Mouse (Mus musculus): Measurements from ENCODE around the gene Hk1. TPM values are rescaled to one million over a fixed set of nuclear protein-coding genes. Genes with fewer than 3 reads are reported as not detected.

Hk1 gene
- polyA plus RNA-seq, 1 experiment from 2014 or later = 44.7 TPM

DNA sequence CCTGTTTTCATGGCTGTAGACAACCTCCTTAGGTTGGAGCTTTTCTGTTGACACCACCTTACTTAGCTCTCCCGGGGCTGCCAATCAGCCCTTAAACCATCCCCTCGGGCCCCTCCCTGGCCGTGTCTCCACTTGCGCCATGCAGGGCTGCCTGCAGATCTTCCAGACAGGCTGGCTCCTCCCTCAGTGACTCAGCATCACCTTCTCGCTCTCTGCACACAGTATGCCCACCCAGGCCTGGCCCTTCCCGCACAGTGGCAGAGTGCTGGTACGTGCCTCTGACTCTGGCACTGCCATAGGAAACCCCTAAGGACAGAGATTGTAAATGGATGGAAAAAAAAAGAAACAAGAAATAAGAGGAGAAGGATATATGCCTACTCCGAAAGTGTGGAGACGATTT, 96.9 kb downstream of the Hk1 start:
- Histone ChIP-seq H3K4me1 (no peaks in the 10 kb centered on the region), H3K27me3 (no peaks in the 10 kb centered on the region), H3K36me3 (peaks cover 75% of the 10 kb centered on the region), H3K4me2 (replicated peaks) (no peak overlapping the region), H3K4me3 (no peak overlapping the region), H3K27ac (no peak overlapping the region), H3K9me3 (no peaks in the 10 kb centered on the region), H3K9ac (no peak overlapping the region)
- no peak for ATAC-seq (ENCODE audit: low FRiP score, low read depth)
- WGBS = 51% methylated on average over 9 of the region's 9 CpGs

DNA sequence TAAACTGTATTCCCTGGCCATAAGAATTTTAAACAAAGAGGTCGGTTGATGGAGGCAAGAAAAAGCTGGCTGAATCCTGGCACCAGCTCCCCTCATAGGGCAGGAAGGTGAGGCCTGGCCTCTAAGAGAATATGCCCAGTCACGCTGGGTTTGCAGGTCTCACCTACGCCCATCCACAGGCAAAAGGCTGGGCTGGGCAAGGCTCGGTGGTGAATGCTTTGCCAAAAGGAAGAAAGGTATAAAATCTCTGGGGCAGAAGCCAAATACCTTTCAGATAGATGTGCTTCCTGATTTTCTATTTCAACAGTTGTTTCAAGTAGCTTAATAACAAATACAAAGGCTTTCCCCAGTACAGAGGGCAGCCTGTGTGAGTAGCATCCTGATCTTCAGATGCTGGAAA, 100.0 kb downstream of the Hk1 start:
- H3K4me1 ChIP-seq = no peaks in the 10 kb centered on the region
- ATAC-seq (ENCODE audit: low FRiP score, low read depth) = no peak
- peaks cover 66% of the 10 kb centered on the region for H3K36me3 ChIP-seq
- H3K27me3 ChIP-seq = no peaks in the 10 kb centered on the region
- H3K9ac ChIP-seq = no peak overlapping the region
- no peak overlapping the region; the same call in 1 of the 2 replicates for H3K27ac ChIP-seq
- H3K9me3 ChIP-seq = no peaks in the 10 kb centered on the region
- 84% methylated on average over 4 of the region's 4 CpGs for WGBS
- H3K4me2 ChIP-seq (replicated peaks) = no peak overlapping the region
- H3K4me3 ChIP-seq = no peak overlapping the region

DNA sequence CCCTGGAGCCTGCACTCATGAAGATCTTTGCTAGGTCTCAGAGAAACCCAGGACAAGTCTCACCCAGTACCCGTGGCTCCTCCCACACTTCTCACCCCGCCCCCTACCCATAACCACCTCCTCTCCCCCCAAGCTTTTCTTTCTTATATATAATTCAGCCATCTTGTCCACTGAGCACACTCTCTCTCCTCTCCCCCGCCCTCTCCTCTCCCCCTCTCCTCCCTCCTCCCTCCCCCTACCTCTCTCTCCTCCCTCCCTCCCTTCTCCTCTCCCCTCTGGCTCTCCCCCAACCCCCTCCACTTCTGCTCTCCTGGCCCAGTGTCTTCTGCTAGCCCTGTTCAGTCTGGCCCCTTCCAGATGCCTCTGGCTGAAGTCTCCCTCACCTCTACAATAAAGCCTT, 100.6 kb downstream of the Hk1 start:
- Histone ChIP-seq H3K27ac (peak overlapping the region; percentile 6; the same call in 1 of the 2 replicates), H3K9ac (no peak overlapping the region), H3K27me3 (no peaks in the 10 kb centered on the region), H3K9me3 (no peaks in the 10 kb centered on the region), H3K4me3 (no peak overlapping the region), H3K4me1 (no peaks in the 10 kb centered on the region), H3K4me2 (replicated peaks) (no peak overlapping the region), H3K36me3 (peaks cover 66% of the 10 kb centered on the region)
- ATAC-seq (ENCODE audit: low FRiP score, low read depth) = no peak
- 66% methylated on average over 3 of the region's 3 CpGs for WGBS

DNA sequence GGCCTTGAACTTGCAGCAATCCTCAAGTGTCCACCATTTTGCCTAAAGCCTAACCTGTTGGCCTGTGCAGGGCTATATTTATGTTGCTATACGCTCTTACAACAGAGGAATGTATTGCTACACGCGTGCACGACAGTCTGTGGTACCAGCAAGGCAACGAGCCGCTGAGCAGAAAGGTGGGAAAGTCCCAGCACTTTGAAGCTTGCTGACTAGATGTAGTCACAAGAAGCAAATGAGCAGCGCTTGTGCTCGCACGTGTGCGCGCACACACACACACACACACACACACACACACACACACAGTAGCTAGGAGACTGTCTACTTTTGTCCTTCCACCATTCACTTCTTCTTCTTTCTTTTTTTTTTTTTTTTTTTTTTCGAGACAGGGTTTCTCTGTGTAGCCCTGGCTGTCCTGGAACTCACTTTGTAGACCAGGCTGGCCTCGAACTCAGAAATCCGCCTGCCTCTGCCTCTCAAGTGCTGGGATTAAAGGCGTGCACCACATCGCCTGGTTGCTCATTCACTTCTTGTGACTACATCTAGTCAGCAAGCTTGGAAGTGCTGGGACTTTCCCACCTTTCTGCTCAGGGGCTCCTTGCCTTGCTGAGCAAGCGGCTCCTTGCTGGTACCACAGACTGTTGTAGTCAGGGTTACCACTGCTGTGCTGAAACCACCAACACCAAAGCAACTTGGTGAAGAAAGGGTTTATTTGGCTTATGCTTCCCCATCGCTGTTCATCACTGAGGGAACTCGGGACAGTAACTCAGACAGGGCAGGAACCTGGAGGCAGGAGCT, 102.0 kb downstream of the Hk1 start:
- WGBS = 94% methylated on average over 18 of the region's 19 CpGs
- H3K36me3 ChIP-seq = peaks cover 60% of the 10 kb centered on the region

DNA sequence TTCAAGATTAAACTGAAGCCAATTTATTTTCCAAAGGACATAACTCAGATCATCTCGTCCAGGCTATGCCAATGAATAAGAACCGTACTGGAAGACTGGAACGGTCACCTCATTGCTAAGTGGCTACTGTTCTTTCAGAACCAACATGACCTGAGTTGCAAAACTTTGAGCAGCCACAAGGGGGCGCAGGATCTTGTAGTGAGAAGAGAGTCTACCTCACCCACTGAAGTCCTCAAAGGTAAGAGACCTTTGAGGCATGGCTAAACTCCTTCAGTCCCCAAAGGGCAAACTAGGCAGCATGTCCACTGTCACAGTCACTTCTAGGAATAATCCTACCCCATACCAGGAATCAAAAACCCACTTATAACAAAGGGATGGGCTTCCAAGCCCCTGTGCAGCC, 104.5 kb downstream of the Hk1 start:
- ATAC-seq (ENCODE audit: low FRiP score, low read depth) = no peak
- Histone ChIP-seq H3K27ac (no peak overlapping the region), H3K4me1 (no peaks in the 10 kb centered on the region), H3K4me2 (replicated peaks) (no peak overlapping the region), H3K36me3 (peaks cover 54% of the 10 kb centered on the region), H3K4me3 (no peak overlapping the region), H3K27me3 (no peaks in the 10 kb centered on the region), H3K9me3 (no peaks in the 10 kb centered on the region), H3K9ac (no peak overlapping the region)
- 31% methylated on average over 4 of the region's 4 CpGs for WGBS

More for the DNA sequence above, 102.0 kb downstream of the Hk1 start:
- Histone ChIP-seq H3K27ac (no peak overlapping the region), H3K9ac (no peak overlapping the region), H3K9me3 (no peaks in the 10 kb centered on the region), H3K4me1 (no peaks in the 10 kb centered on the region), H3K27me3 (no peaks in the 10 kb centered on the region), H3K4me3 (no peak overlapping the region), H3K4me2 (replicated peaks) (no peak overlapping the region)
- ATAC-seq (ENCODE audit: low FRiP score, low read depth) = no peak

DNA sequence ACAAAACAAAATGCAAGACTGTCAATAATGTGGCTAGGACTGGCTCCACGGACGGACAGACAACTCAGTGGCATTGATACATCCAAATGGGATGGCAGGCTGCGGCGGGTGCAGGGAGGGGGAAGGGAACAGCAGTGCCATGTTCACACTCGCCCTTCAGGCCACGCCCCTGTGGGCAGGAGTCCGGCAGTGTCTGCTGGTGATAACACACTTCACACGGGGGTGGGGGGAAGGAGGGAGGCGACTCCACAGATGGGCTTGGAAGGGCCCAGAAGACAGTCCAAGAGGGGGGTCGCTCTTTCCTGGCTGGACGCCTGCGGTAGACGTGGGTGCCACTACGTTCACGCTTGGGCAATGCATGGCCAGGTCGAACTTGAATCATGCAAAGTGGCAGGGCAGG, 110.4 kb downstream of the Hk1 start:
- Histone ChIP-seq H3K4me2 (replicated peaks) (no peak overlapping the region), H3K9me3 (no peaks in the 10 kb centered on the region), H3K9ac (no peak overlapping the region), H3K27me3 (no peaks in the 10 kb centered on the region), H3K36me3 (peaks cover 46% of the 10 kb centered on the region), H3K27ac (no peak overlapping the region), H3K4me1 (0 out of 2 replicates have a peak, but pooled peaks cover 5% of the 10 kb centered on the region), H3K4me3 (no peak overlapping the region)
- no peak for ATAC-seq (ENCODE audit: low FRiP score, low read depth)
- WGBS = 84% methylated on average over 16 of the region's 16 CpGs

DNA sequence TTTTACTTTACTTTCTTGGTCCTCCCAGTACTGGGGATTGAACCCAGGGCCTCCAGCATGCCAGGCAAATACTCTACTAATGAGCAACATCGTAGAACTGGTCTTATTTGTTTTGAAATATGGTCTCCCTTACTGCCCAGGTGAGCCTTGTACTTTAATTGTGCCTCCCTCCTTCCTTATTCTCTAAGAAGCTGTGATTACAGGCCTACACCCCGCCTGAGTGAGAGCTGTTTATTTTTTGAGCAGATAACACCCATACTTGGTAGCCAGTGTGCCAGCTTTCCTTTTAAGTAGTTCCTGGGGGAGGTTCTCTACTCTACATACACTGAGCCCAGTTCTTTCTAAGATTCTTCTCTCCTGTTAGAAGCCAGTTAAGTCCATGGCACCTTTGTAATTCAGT, 115.4 kb downstream of the Hk1 start:
- no peak overlapping the region for H3K27ac ChIP-seq
- H3K27me3 ChIP-seq = 0 out of 2 replicates have a peak, but pooled peaks cover 2% of the 10 kb centered on the region
- no peak overlapping the region for H3K9ac ChIP-seq
- 0 out of 2 replicates have a peak, but pooled peaks cover 5% of the 10 kb centered on the region for H3K4me1 ChIP-seq
- H3K9me3 ChIP-seq = no peaks in the 10 kb centered on the region
- ATAC-seq (ENCODE audit: low FRiP score, low read depth) = no peak
- H3K36me3 ChIP-seq = peaks cover 8% of the 10 kb centered on the region
- no peak overlapping the region for H3K4me3 ChIP-seq
- 40% methylated on average over 2 of the region's 2 CpGs for WGBS
- H3K4me2 ChIP-seq (replicated peaks) = no peak overlapping the region

DNA sequence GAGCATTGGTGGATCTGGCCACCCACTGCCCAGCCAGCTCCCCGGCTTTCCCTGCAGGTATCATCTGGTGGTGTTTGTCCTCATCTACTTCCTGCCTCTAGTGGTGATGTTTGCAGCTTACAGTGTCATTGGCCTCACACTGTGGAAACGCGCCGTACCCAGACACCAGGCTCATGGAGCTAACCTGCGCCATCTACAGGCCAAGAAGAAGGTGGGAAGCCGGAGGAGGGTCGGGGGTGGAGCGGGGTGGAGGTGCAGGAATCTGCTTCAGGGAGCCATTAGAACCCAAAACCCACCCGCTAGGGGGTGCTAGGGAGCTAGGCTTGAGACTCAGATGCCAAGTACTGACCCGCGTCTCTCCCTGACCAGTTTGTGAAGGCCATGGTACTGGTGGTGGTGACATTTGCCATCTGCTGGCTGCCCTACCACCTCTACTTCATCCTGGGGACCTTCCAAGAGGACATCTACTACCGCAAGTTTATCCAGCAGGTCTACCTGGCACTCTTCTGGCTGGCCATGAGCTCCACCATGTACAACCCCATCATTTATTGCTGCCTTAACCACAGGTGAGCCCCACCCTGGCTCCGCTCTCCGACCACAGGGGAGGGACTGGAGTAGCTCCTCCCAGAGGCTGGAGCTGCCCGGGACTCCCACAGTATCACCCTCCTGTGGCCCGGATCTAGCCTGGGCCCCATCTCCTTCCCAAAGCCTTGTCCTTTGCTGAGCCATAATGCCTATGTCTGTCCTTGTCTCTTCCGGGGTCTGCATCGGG, 118.4 kb downstream of the Hk1 start:
- Histone ChIP-seq H3K9me3 (no peaks in the 10 kb centered on the region), H3K4me1 (0 out of 2 replicates have a peak, but pooled peaks cover 5% of the 10 kb centered on the region), H3K27ac (no peak overlapping the region), H3K4me2 (replicated peaks) (no peak overlapping the region), H3K27me3 (0 out of 2 replicates have a peak, but pooled peaks cover 2% of the 10 kb centered on the region), H3K9ac (no peak overlapping the region), H3K4me3 (no peak overlapping the region), H3K36me3 (no peaks in the 10 kb centered on the region)
- peak; percentile 72; the same call in 1 of the 2 replicates for ATAC-seq (ENCODE audit: low FRiP score, low read depth)
- WGBS = 14% methylated on average over 18 of the region's 18 CpGs

DNA sequence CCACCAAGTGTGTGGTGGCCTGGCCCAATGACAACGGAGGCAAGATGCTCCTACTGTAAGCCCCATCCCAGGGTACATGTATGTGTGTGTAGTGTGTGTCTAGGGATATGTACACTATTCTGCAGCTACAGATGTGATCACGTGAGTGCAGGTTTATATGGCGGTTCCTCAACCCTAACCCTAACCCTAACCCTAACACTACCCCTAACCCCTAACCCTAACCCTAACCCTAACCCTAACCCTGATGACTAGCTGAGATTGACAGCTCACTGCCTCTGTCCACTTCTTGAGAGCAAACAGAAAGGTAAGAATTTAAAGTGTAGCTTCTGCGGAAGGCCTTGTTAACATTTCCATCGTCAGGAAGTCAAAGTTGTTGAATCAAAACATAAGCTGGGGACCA, 121.4 kb downstream of the Hk1 start:
- H3K36me3 ChIP-seq = no peaks in the 10 kb centered on the region
- 87% methylated on average over 5 of the region's 5 CpGs for WGBS
- no peak overlapping the region for H3K4me3 ChIP-seq
- no peaks in the 10 kb centered on the region for H3K9me3 ChIP-seq
- H3K4me2 ChIP-seq (replicated peaks) = no peak overlapping the region
- H3K27ac ChIP-seq = no peak overlapping the region
- H3K27me3 ChIP-seq = 0 out of 2 replicates have a peak, but pooled peaks cover 3% of the 10 kb centered on the region
- no peak overlapping the region for H3K9ac ChIP-seq
- no peaks in the 10 kb centered on the region for H3K4me1 ChIP-seq
- ATAC-seq (ENCODE audit: low FRiP score, low read depth) = no peak

DNA sequence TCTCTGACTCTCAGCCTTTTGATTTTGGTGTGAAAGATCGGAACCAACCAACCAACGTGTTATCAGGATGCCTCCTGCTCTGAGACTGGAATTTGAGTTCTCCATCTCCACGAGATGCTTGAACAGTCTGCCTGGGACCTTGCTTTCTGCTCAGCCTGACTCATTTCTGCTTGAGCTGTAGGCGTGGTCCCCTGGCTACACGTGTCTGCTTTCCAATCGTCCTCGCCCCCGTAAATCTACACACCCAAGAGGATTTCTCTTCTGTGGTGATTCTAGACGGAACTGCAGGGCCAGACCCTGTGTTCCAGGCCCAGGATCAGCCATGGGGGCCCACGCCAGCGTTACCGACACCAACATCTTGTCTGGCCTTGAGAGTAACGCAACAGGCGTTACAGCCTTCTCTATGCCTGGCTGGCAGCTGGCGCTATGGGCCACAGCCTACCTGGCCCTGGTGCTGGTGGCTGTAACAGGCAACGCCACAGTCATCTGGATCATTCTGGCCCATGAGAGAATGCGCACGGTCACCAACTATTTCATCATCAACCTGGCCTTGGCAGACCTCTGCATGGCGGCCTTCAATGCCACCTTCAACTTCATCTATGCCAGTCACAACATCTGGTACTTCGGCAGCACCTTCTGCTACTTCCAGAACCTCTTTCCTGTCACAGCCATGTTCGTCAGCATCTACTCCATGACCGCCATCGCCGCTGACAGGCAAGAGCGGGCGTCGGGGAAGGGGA, 127.0 kb downstream of the Hk1 start:
- H3K9me3 ChIP-seq = no peaks in the 10 kb centered on the region
- no peak overlapping the region for H3K9ac ChIP-seq
- no peak for ATAC-seq (ENCODE audit: low FRiP score, low read depth)
- no peaks in the 10 kb centered on the region for H3K36me3 ChIP-seq
- H3K4me3 ChIP-seq = no peak overlapping the region
- H3K4me2 ChIP-seq (replicated peaks) = no peak overlapping the region
- H3K4me1 ChIP-seq = no peaks in the 10 kb centered on the region
- no peak overlapping the region for H3K27ac ChIP-seq
- H3K27me3 ChIP-seq = 0 out of 2 replicates have a peak, but pooled peaks cover 3% of the 10 kb centered on the region
- 86% methylated on average over 27 of the region's 27 CpGs for WGBS

DNA sequence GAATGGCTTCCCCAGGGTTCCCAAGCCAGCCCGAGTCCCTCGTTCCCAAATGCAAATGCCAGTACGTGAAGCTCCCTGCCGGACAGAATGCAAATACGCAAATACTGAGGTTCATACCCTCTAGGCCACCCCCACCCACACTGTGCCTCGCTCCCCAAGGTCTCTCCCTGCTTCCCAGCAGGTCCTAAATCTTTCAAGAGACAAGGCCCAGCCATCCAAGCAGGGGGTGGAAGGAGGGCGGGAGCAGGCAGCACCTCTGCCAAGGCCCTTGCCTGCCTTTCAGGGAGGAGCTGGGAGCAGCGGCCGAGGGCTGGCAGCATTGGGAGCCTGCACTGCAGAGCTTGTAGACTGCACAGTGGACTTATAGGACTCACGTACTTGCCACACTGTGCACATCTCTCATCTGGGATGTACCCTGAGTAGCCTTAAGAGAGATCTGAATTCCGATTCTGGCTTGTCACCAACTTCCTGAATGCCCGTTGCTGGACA, 127.7 kb downstream of the Hk1 start, which contains the start of gene Tacr2:
Tacr2 (plus strand) TSS at position 439 of the 489 bp plus-strand sequence.
- no peak within 1 kb of the TSS for H3K4me2 ChIP-seq (replicated peaks)
- no peak within 1 kb of the TSS for H3K4me3 ChIP-seq
- no peaks in the 10 kb centered on the region for H3K4me1 ChIP-seq
- ATAC-seq (ENCODE audit: low FRiP score, low read depth) = no peak
- H3K9me3 ChIP-seq = no peaks in the 10 kb centered on the region
- no peak within 1 kb of the TSS for H3K27ac ChIP-seq
- no peak within 1 kb of the TSS for H3K9ac ChIP-seq
- 0 out of 2 replicates have a peak, but pooled peaks cover 3% of the 10 kb centered on the region for H3K27me3 ChIP-seq
- WGBS = 51% methylated on average over 12 of the region's 12 CpGs
- H3K36me3 ChIP-seq = no peaks in the 10 kb centered on the region
